Comparison of ENCODE assay signal across 1 mouse cellular context in genomic region chr6:136293700-136294099, GRCm38 (mm10).
TF ChIP-seq lines count a peak whose summit lies in the region.

No protein-coding gene starts in this region.

TF ChIP-seq in CH12.LX, 34 proteins besides CTCF, POLR2A, EP300 and RAD21 (continued from another document):
- TF ChIP-seq MEF2A (IDR thresholded peaks at IDR 0.05; ENCODE audit: borderline replicate concordance, low read depth, low read length): no peak
- TF ChIP-seq E2F4 (IDR thresholded peaks at IDR 0.05; ENCODE audit: insufficient replicate concordance, low read depth, low read length): no peak
- no peak for TF ChIP-seq USF2 (conservative IDR thresholded peaks at IDR 0.05; ENCODE audit: low read depth, low read length)
- TF ChIP-seq USF1 (IDR thresholded peaks at IDR 0.05; ENCODE audit: low read depth, low read length): no peak
